Mouse (Mus musculus) embryo, embryonic 9.5 days (tissue): ENCODE data around the gene Ssr4.
A peak's percentile ranks its signal among the peaks of the same experiment; 100 is the strongest.
"Not testable (repeated sequence)": the region's sequence is repeated elsewhere in the genome, so short reads cannot be mapped to it uniquely, and the experiment has no call there.

Experiments
- DNase-seq: peaks from one replicate; pipeline ENCODE4 v3.0.0-alpha.2; 2017; ENCODE audit errors: extremely low spot score

Ssr4 gene

DNA sequence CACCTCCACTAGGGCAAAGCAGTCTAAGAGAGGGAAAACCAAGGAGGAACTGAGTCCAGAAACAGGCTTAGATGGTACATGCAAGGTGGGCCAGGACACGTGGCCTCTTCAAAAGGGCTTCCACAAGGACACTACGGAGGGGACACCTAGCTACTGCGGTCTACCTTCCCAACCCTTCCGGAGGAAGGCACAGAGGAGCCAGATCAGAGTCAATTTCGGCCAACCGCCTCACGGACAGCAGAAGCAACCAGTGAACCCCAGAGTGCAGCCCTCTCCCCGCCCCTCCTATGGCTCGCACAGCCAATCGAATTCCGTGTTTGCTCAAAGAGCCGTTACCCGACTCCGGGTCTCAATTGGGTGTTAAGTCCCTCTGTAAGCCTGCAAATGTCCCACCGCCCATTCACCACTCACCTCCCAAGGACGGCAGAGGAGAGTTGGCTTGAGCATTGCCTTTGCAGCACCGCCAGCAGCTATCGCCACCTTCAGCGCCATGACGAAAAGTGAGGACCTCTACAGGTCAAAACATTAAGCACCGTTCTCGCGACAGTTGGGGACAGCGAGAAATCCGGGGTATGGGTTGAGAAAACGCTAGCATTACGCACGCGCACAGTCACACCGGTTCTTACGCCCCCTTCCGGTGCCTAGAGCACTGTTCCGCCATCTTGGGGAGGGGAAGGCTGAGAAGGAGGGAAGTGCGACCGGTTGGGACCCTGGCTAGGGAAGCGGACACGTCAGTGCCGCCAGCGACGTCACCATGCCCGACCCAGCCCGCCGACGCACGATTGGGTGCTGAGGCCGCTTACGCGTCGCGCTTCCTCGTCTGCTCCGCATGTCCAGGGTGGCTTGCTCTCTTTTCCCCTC lies at the start of gene Ssr4, which contains the start of gene Idh3g:
TSS of gene Ssr4 (plus strand) at position 665 of the 861 bp plus-strand sequence.
TSS of gene Idh3g (minus strand) at position 534 of the 861 bp plus-strand sequence.
- peak; percentile 92 for DNase-seq

GRCm38 (mm10) chrX:73738155-73738554 lies 48.7 kb upstream of the Ssr4 start:
- no peak for DNase-seq

GRCm38 (mm10) chrX:73739151-73739550 lies 47.7 kb upstream of the Ssr4 start:
- no peak for DNase-seq

DNA sequence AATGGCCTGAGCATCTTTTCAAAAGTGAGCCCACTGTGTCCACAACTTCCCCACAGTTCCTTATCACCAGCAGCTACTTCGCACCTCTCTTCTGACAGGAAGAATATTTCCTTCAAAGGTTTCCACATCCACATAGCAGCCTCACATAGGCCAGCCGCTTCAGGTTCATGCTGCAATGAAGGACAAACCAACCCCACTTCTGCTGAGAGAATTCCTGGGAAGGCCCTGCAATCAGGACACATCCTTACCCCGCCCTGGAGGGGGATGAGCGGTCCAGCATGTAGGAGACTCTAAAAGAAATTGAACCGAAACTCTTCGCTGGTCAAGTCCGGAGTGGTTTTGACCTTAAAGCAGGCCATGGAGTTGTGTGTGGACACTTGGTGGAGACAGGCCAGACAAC lies 47.0 kb upstream of the Ssr4 start:
- not testable (repeated sequence) for DNase-seq

DNA sequence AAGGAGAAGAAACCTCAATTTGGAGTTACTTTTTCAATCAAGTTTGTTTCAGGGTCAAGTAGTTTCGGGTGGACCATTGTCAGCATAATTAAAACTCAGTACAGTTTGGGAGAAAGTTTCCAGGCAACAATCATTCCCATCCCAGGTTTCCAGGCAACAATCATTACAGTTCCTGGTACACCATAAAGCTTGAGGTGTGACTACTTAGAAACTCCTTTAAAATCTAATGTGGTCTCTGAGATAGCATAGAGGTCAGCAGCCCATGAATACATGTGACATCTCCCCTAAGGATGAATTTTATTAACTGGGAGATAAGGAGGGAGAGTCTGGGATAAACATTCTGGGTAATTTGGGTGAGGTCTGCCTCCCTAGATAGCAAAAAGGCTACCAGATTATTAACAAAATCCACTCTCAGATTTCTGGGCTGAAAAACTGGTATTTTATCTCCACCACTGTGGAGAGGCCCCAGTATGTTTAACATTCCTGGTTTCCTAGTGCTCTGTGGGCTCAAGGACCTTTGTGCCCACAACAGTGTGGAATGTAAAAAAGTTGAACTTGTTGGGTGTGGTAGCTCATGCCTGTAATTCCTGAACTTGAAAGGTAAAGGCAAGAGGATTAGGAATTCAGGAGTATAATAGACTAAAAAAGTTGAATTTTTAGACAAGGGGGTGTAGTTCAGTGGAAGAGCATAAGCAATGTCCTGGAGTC lies 41.9 kb upstream of the Ssr4 start:
- no peak for DNase-seq

DNA sequence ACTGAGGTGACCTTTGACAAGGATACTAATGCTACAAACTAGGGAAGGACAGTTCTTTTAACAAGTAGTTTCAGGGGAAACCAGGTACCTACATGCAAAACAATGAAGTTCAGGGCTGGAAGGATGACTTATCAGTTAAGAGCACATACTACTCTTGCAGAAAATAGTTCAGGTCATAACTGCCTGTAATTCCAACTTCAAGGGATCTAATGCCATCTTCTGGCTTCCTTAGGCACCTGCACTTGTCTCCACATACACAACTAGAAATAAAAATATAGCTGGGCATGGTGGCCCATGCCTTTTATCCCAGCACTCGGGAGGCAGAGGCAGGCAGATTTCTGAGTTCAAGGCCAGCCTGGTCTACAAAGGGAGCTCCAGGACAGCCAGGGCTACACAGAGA lies 37.9 kb upstream of the Ssr4 start:
- no peak for DNase-seq

GRCm38 (mm10) chrX:73756334-73757140 lies 30.3 kb upstream of the Ssr4 start, which contains the start of gene Plxnb3:
Plxnb3 (plus strand) TSS chrX:73757090.
- DNase-seq = no peak

DNA sequence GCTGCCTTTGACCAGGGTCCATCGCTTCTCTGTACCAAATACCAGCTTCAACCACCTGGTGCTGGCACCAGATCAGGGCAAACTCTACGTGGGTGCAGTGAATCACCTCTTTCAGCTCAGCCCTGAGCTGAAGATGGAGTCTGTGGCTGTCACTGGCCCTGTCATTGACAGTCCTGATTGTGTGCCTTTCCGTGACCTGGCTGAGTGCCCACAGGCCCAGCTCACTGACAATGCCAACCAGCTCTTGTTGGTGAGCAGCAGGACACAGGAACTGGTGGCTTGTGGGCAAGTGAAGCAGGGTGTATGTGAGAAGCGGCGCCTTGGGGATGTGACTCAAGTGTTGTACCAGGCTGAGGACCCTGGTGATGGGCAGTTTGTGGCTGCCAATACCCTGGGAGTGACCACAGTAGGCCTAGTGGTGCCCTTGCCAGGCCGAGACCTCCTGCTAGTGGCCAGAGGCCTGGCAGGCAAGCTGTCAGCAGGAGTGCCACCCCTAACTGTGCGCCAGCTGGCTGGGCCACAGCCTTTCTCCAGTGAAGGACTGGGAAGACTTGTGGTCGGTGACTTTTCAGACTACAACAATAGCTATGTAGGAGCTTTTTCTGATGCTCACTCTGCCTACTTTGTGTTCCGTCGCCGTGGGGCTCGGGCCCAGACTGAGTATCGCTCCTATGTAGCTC lies 28.1 kb upstream of the Ssr4 start:
- no peak for DNase-seq

GRCm38 (mm10) chrX:73765311-73765710 lies 21.5 kb upstream of the Ssr4 start:
- DNase-seq = no peak

DNA sequence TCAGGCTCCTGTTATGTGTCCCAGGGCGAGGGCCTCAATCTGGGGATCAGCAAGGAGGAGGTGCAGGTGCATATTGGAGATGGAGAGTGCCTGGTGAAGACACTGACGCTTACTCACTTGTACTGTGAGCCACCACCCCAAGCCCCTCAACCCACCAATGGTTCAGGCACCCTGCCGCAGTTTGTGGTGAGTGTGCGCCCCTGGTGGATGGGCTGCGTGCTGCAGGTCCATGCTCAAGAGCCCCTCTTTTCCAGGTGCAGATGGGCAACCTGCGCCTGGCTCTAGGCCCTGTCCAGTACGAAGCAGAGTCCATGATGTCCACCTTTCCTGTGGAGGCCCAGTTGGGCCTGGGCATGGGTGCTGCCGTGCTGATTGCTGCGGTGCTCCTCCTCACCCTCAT lies 19.6 kb upstream of the Ssr4 start:
- no peak for DNase-seq

DNA sequence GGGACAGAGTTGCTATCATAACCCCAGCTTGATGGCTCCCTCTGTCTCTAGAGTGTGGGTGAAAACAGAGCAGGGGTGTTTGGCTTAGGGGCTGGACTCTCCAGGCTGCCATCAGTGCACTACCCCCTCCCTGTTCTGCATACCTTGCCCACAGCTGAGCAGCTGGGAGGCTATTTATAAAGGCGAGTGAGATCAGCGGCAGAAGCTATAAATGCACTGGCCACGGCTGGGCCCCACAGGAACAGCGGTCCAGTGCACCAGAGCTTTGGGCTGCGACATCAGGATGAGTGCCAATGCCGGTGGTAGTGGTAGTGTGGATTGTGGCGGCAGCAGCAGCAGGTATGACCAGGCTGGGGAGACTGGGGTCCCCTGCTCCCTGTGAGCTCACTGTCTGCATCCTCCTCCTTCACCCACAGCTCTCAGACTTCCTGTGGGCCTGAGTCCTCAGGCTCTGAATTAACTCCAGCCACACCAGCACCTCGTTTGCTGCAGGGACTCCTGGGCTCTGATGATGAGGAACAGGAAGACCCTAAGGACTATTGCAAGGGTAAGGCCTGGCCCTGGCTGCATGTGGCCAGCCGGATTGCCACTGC lies 12.6 kb upstream of the Ssr4 start, which contains the start of gene Srpk3:
TSS of gene Srpk3 (plus strand) at position 238 of the 593 bp plus-strand sequence.
- no peak for DNase-seq

- no peak for DNase-seq
Measured at GRCm38 (mm10) chrX:73774802-73775483, 11.9 kb upstream of the Ssr4 start.

DNA sequence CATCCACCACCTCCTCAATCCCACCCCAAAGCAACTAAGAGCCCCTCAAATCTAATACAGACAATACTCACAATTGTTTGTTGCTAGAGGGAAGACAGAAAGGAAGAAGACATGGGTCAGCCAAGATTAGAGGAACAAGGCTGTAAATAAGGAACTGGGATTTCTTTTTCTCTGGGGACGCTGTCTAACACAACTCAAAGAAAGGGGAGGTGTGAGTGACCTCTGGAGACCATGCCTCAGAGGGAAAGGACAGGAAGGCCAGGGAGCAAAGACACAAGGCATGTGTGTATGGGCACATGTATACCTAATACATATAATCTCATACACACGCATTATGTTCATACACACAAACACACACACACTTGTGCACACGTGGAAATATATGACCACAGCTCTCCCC lies 4.6 kb upstream of the Ssr4 start:
- no peak for DNase-seq

GRCm38 (mm10) chrX:73785666-73786065 lies 1.2 kb upstream of the Ssr4 start:
- DNase-seq = no peak

- no peak for DNase-seq
Measured at GRCm38 (mm10) chrX:73787225-73787558, 364 bp downstream of the Ssr4 start.

GRCm38 (mm10) chrX:73788501-73788900 lies 1.7 kb downstream of the Ssr4 start:
- DNase-seq = no peak

GRCm38 (mm10) chrX:73793039-73793438 lies 6.2 kb downstream of the Ssr4 start:
- DNase-seq = no peak

- DNase-seq = no peak
Measured at GRCm38 (mm10) chrX:73793505-73793904, 6.7 kb downstream of the Ssr4 start.

DNA sequence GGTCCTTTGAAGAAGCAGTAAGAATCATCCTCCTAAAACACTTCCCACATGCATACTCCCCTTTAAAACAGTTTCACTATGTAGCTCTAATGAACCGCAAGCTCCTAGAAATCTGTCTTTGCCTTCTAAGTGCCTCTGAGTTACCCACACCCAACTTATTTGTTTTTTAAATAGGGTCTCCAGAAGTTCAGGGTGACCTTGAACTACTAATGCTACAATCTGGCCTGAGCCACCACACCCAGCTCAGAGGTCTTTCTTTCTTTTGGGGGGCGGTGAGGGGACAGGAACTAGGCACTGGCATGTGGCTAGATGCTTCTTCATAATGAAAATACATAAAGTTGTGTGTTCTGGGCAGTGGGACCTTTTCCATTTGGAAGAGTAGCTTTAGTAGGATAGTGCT lies 10.7 kb downstream of the Ssr4 start:
- no peak for DNase-seq

DNA sequence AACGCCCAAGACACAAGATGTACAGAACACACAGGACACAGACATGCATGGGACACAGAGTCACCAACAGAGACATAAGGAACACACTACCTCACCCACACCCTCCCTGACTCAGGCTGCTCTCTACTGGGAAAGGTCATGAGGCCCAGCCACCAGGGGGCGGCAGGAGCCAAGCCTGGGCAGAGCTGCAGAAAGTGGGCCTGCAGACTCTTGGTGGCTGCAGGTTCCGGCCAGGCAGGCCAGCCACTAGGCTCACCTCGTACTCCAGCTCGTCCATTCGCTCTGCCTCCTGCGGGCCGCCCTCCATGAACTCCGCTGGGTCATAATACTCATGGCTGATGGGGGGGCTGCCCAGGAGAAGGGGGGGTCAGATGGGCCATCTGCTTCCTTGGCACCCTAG lies 11.7 kb downstream of the Ssr4 start:
- DNase-seq = peak; percentile 59

- no peak for DNase-seq
Measured at GRCm38 (mm10) chrX:73805814-73806213, 19.0 kb downstream of the Ssr4 start.
